Mouse (Mus musculus) layer of hippocampus, adult 9-10 months (tissue): Measurements from ENCODE around the gene Tcp10c.
"Not testable (repeated sequence)": the region's sequence is repeated elsewhere in the genome, so short reads cannot be mapped to it uniquely, and the experiment has no call there.

Experiments
- DNase-seq: peaks from one replicate; pipeline ENCODE4 v3.0.0; 2022; ENCODE audit warnings: low spot score

Tcp10c gene

DNA sequence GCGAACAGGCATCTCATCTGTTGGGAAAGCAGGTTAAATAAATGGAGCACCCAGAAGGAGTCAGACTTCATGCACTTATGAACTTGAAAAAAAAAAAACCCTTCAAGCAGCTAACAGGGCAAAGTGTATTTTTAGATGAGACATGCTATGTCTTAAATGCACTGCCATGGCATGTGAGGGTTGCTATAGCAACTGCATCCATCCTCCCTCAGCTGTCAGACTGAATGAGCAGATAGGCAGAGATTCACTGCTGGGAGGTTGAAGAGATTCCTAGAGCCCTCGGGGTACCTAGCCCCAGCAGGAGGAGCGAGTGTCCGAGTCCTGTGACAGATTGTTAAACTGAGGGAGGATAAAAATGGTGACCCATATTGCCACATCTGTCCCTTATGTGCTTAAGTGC is 36.6 kb downstream of the Tcp10c start:
- not testable (repeated sequence) for DNase-seq

DNA sequence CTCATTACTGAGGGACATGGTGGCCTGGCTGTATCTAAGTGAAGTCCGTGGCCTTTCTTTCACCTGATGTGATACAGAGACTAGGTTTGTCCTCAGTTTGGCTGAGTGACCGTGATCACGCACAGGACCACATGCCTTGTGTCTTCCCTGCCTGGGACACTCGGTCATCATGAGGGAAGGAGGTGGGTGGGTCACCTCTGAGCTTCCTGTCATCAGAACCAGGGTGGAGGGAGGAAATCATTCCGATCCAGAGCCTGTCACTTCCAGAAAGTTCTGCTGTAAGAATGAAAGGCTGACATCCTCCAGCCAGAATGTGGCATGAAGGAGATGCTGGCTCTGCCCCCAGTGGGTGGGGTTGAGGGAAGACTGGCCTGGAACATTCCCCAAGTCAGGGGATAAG is 45.6 kb downstream of the Tcp10c start:
- not testable (repeated sequence) for DNase-seq

DNA sequence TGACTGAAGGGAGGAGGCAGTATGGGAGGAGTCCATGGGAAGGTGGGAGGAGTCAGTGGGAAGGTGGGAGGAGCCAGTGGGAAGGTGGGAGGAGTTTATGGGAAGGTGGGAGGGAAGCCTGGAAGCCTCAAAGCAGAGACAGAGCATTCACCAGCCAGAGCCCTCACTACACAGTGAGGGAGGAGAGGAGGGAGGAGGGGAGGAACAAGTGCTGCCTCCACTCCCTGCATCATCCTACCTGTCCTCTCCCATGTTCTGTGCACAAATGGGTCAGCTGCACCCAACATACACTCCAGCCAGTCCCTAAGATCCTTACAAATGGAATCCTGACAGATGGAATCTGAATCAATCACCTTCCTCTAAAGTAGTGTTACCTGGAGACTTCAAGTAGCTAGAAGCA is 47.7 kb downstream of the Tcp10c start:
- not testable (repeated sequence) for DNase-seq

DNA sequence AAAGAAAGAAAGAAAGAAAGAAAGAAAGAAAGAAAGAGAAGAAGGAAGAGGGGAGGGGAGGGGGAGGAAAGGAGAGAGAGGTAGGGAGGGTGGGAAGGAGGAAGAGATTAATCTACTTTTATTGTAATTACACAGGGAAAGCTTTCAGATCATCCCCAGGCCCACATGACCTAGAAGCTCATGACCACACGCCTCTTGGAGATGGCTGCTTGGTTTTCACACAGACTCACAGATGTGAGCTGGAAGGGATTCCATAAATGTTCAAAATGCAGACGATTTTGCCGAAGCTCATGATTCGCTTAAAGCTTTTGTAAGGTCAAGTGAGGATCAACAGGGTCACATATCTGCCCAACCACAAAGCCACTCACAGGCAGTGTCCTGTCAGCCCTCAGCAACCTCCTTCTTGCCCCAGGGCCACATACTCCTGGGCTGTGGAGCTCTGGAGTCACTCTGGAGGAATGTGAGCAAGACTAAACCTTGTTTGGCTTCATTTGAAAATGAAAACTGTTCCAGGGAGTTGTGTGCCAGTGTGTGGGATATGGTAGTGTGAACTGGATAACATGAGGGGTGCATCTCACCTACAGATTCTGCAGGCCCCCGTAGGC is 49.3 kb downstream of the Tcp10c start:
- DNase-seq, result not testable (repeated sequence)

GRCm38 (mm10) chr17:13406023-13406422 is 51.7 kb downstream of the Tcp10c start:
- DNase-seq, result not testable (repeated sequence)

- DNase-seq, result not testable (repeated sequence)
Observed at GRCm38 (mm10) chr17:13406701-13407100, 52.3 kb downstream of the Tcp10c start.

GRCm38 (mm10) chr17:13407621-13408256 is 53.4 kb downstream of the Tcp10c start:
- not testable (repeated sequence) for DNase-seq

- DNase-seq, result not testable (repeated sequence)
Observed at GRCm38 (mm10) chr17:13408257-13408633, 53.9 kb downstream of the Tcp10c start.

DNA sequence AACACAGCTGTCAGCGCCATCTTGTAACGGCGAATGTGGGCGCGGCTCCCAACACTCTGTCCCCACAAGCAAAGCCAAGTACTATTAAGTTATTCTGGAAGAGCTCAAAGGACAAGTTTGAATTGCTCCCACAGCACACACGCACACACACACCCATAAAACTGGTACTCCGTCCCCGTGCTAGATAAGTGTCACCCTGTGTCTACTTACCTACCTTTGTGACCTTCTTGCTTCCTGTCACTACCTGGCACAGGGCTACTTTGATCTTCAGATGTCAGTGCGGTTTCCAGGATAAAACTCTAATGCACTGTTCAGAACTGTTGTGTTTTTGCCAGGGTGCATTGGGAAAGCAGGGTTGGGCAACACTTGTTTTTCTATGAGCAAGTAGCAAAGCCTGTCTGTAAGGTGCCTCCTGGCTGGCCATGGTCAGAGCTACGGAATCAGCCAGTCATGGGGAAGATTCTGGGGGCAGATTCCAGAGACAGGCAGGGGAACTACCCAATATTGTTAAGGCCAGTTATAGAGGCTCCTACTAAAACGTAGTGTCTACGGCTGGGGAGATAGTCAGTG is 66.7 kb downstream of the Tcp10c start:
- DNase-seq, result not testable (repeated sequence)

- not testable (repeated sequence) for DNase-seq
Observed at GRCm38 (mm10) chr17:13422638-13423037, 68.3 kb downstream of the Tcp10c start.

DNA sequence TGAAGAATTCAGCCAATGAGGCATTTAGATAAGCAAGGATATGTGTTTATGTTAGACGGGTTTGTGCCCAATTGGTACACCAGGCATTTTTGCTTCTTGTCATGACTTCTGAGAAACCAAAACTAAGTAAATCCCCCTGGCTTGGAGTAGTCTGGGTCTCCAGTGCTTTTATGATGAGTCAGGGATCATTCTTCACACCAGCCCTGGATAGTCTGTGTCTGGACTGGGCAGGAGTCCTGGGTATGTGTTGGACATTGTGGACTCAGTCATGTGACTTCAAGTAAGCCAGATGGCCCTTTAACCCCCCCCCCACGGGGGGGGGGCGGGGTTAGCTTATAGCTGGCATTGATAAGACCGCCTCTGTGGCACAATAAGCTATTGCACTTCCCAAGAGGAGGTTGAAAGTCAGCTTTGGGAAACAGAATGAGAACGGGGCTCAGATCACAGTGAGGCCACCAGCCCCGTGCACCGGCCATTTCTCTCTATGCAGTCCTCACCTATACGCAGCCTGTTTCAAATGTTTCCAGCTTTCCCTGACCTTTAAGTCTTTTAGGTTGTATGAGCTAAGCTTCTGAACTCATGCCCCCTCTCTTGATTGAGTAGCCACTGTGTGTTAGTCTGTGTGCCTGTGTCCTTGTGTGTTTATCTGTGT is 69.1 kb downstream of the Tcp10c start:
- not testable (repeated sequence) for DNase-seq

DNA sequence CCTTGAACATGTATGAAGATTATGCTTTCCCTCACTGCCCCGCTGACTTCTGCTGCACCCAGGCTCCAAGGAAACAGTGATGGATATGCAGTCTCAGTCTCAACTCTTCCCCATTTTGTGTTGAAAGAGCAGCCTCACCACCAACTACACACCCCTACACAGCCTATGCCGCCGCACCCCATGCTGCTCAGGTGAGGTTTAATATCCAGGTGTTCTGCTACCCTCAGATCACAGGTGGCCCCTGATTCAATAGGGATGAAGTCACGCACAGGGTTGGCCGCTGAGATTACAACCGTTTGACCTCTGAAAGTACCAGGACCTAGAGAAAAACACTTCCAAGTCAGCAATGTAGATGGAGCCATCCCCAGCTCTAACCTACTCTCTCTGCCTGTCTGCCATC is 69.9 kb downstream of the Tcp10c start:
- DNase-seq, result not testable (repeated sequence)

- DNase-seq, result not testable (repeated sequence)
Observed at GRCm38 (mm10) chr17:13425694-13426093, 71.3 kb downstream of the Tcp10c start.

DNA sequence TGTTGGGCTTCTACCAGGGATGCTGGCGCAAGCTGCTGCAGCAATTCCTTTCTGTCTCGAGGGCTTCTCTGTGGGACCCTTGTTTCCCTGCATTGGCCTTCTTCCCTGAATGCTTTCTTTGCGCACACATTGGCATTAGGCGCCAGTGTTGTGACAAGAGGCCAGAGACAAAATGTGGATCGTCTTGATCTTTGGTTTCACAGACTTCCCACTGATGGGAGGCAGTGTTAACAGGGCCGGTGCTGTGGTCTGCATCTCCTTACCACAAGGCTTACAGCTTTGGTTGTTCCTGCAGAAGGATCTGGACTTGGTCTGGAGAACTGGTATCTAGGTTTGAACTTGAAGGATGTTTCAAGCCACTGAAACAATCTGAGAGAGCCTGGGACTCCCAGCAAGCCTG is 72.1 kb downstream of the Tcp10c start:
- not testable (repeated sequence) for DNase-seq
